Mouse (Mus musculus) heart, embryonic 14.5 days (tissue): ENCODE data around the gene Gdf9. TPM values are rescaled to one million over a fixed set of nuclear protein-coding genes. Genes with fewer than 3 reads are reported as not detected.
A peak's percentile ranks its signal among the peaks of the same experiment; 100 is the strongest.
"Not testable (repeated sequence)": the region's sequence is repeated elsewhere in the genome, so short reads cannot be mapped to it uniquely, and the experiment has no call there.

Source experiments
- ATAC-seq: fragments of 200-750 bp; cut with Nextera tagmentation; 2 replicates; pipeline ENCODE4 v1.8.0; 2017; ENCODE audit warnings: low read depth, moderate TSS enrichment; ENCODE audit not compliant: insufficient number of reproducible peaks, insufficient read depth, low FRiP score
- H3K27ac ChIP-seq, 2 experiments: fragments of 200-500 bp in 1 of 2; fragments of 300-500 bp in 1 of 2; sonication (generic) in 1 of 2; replicated peaks in 1 of 2; 2 replicates each; pipeline ENCODE4 v1.5.1; 2012 to 2014; ENCODE audit warnings: low read depth in 2 of 2, low read length in 2 of 2, control low read depth in 1 of 2, mild to moderate bottlenecking in 1 of 2, mixed read lengths in 1 of 2; ENCODE audit not compliant: control insufficient read depth in 1 of 2, insufficient read depth in 1 of 2
- H3K27me3 ChIP-seq: fragments of 300-500 bp; sonication (generic); 2 replicates; pipeline ENCODE4 v1.6.1; 2014; ENCODE audit warnings: mild to moderate bottlenecking, low read length, control low read depth; ENCODE audit not compliant: control insufficient read depth, insufficient read depth
- H3K36me3 ChIP-seq: fragments of 300-500 bp; sonication (generic); 2 replicates; pipeline ENCODE4 v1.6.1; 2014; ENCODE audit warnings: mild to moderate bottlenecking, control low read depth, low read length, mixed read lengths; ENCODE audit not compliant: control insufficient read depth, insufficient read depth
- H3K4me1 ChIP-seq, 2 experiments: fragments of 200-500 bp in 1 of 2; fragments of 300-500 bp in 1 of 2; sonication (generic) in 1 of 2; 2 replicates each; pipeline ENCODE4 v1.6.1; 2012 to 2014; ENCODE audit warnings: low read length in 2 of 2, control low read depth in 1 of 2, mixed read lengths in 1 of 2; ENCODE audit not compliant: control insufficient read depth in 2 of 2, insufficient read depth in 2 of 2
- H3K4me2 ChIP-seq: fragments of 300-500 bp; sonication (generic); 2 replicates; pipeline ENCODE4 v1.6.1; 2014; ENCODE audit warnings: mild to moderate bottlenecking, low read length
- H3K4me3 ChIP-seq, 2 experiments: fragments of 200-500 bp in 1 of 2; fragments of 300-500 bp in 1 of 2; sonication (generic) in 1 of 2; 2 replicates each; pipeline ENCODE4 v1.5.1; 2012 to 2014; ENCODE audit warnings: low read length in 2 of 2, mild to moderate bottlenecking in 2 of 2, control low read depth in 1 of 2, low read depth in 1 of 2, moderate library complexity in 1 of 2; ENCODE audit not compliant: control insufficient read depth in 1 of 2, insufficient read depth in 1 of 2
- H3K9ac ChIP-seq: fragments of 300-500 bp; sonication (generic); 2 replicates; pipeline ENCODE4 v1.6.1; 2014; ENCODE audit warnings: mild to moderate bottlenecking, low read length
- H3K9me3 ChIP-seq: fragments of 300-500 bp; sonication (generic); 2 replicates; pipeline ENCODE4 v1.6.1; 2016; ENCODE audit warnings: low read length, control low read depth; ENCODE audit not compliant: control insufficient read depth
- WGBS: fragments of 180-500 bp; shearing (Covaris S2); extraction: QIAGEN DNeasy Blood & Tissue Kit; methylation state at CpG from one replicate; pipeline ENCODE4 v1.1.7; 2014; 5-methylcytosine and 5-hydroxymethylcytosine counted together
- polyA plus RNA-seq: library from polyadenylated mRNA; unstranded; fragments of >200 nt; fragmentation: Nextera tagmentation; extraction: Ambion mirVana; gene quantifications from 2 replicates; pipeline ENCODE4 v1.2.1, GENCODE M21; 2014

Gene Gdf9
- polyA plus RNA-seq, 1 experiment from 2014 or later: 1.7 TPM

DNA sequence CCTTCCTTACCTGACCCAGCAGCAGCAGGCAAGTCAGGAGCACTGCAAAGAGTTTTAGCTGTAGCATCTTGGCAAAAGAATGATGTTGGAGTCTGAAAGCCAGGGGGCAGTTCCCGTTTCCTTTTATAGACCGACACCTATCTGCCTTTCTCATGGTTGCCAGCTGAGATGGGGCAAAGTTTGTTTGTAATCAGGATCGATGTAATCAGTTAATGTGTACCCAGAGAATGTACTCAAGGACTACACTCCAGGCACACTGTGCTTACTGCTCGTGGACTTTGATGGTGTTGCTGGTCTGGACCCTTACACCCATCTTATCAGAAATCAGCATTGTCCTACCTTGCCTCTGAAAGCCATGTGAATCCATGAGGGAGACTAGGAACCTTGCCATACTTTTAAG lies 7.8 kb upstream of the Gdf9 start, which contains the start of gene Leap2:
Gene Leap2 (minus strand): TSS at position 135 of the 400 bp plus-strand sequence.
- Histone ChIP-seq H3K9ac (no peak within 1 kb of the TSS), H3K27ac (no peak within 1 kb of the TSS), H3K27me3 (no peaks in the 10 kb centered on the region), H3K4me2 (no peak within 1 kb of the TSS), H3K36me3 (peaks cover 44% of the 10 kb centered on the region), H3K4me3 (no peak within 1 kb of the TSS), H3K4me1 (peaks cover 5 to 17% of the 10 kb centered on the region in 2 experiments; a peak in 3 of 4 replicates), H3K9me3 (no peaks in the 10 kb centered on the region)
- 62% methylated on average over 4 of the region's 4 CpGs for WGBS
- no peak for ATAC-seq

GRCm38 (mm10) chr11:53424826-53425225 lies 6.0 kb upstream of the Gdf9 start:
- H3K9me3 ChIP-seq: no peaks in the 10 kb centered on the region
- WGBS: 64% methylated on average over 2 of the region's 2 CpGs
- peak overlapping the region; percentile 10 to 24; a peak in 2 of 4 replicates for H3K27ac ChIP-seq
- peaks cover 38% of the 10 kb centered on the region for H3K36me3 ChIP-seq
- H3K4me2 ChIP-seq: no peak overlapping the region
- H3K27me3 ChIP-seq: no peaks in the 10 kb centered on the region
- ATAC-seq: no peak
- no peak overlapping the region for H3K4me3 ChIP-seq
- H3K9ac ChIP-seq: no peak overlapping the region; the same call in 1 of the 2 replicates
- peaks cover 5 to 23% of the 10 kb centered on the region in 2 experiments; a peak in 3 of 4 replicates for H3K4me1 ChIP-seq

GRCm38 (mm10) chr11:53425251-53425650 lies 5.6 kb upstream of the Gdf9 start:
- peaks cover 33% of the 10 kb centered on the region for H3K36me3 ChIP-seq
- no peak overlapping the region for H3K4me3 ChIP-seq
- WGBS: 28% methylated on average over 3 of the region's 3 CpGs
- ATAC-seq: no peak
- H3K9me3 ChIP-seq: no peaks in the 10 kb centered on the region
- H3K4me2 ChIP-seq: no peak overlapping the region
- H3K4me1 ChIP-seq: peaks cover 5 to 26% of the 10 kb centered on the region in 2 experiments; a peak in 3 of 4 replicates
- no peak overlapping the region; the same call in 1 of the 2 replicates for H3K9ac ChIP-seq
- no peaks in the 10 kb centered on the region for H3K27me3 ChIP-seq
- H3K27ac ChIP-seq: peak overlapping the region; percentile 10 to 24; a peak in 2 of 4 replicates

DNA sequence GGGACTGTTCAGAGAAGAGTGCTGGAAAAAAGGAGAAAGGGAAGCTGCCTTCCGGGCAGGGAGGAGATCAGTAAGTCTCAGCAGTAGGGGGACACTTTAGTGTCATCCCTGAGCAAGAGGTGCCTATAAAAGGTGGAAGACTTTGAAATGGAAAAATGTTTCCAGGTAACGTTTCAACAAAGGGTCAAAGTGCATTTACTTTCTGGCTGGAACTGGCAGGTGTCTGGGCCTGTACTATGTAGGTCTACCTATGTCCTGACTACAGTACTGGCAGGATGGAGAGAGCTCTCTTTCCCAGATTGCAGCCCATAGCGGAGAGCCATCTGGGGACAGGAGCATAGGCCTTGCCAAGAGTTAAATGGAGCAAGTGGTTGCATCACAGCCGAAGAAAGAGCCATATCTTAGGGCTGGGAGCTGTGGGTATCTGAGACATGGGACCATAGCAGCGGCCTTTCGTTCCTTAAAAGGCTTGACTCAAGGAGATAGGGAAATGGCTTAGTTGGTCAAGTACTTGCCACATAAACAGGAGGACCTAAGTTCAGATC lies 5.0 kb upstream of the Gdf9 start:
- WGBS: 78% methylated on average over 6 of the region's 6 CpGs
- Histone ChIP-seq H3K9ac (no peak overlapping the region), H3K27ac (peak overlapping the region in 1 of 2 experiments; percentile 10; a peak in 1 of 4 replicates), H3K4me1 (peaks cover 5 to 26% of the 10 kb centered on the region in 2 experiments; a peak in 3 of 4 replicates), H3K27me3 (no peaks in the 10 kb centered on the region), H3K36me3 (peaks cover 30% of the 10 kb centered on the region), H3K4me3 (no peak overlapping the region), H3K4me2 (no peak overlapping the region), H3K9me3 (no peaks in the 10 kb centered on the region)
- ATAC-seq: no peak

DNA sequence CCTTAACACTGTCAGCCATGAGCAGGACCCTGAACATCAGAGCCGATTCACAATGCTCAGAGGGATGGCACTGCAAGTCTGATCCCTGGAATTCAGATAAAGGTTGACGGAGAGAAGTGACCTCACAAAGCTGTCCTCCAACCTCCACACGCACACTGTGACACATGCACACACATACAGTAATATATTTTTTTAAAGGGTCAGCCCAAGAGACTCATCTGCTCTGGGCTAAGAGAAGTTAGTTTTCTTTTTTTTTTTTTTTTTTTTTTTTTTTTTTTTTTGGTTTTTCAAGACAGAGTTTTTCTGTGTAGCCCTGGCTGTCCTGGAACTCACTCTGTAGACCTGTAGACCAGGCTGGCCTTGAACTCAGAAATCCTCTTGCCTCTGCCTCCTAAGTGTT lies 3.9 kb upstream of the Gdf9 start:
- not testable (repeated sequence) for H3K9me3 ChIP-seq, H3K4me2 ChIP-seq, H3K27me3 ChIP-seq, H3K4me3 ChIP-seq, ATAC-seq, H3K9ac ChIP-seq
- peak overlapping the region; percentile 4 to 37; a peak in 1 of 4 replicates for H3K27ac ChIP-seq
- 34% methylated on average over 3 of the region's 3 CpGs for WGBS
- H3K36me3 ChIP-seq: peaks cover 20% of the 10 kb centered on the region
- peaks cover 7 to 31% of the 10 kb centered on the region in 2 experiments for H3K4me1 ChIP-seq

DNA sequence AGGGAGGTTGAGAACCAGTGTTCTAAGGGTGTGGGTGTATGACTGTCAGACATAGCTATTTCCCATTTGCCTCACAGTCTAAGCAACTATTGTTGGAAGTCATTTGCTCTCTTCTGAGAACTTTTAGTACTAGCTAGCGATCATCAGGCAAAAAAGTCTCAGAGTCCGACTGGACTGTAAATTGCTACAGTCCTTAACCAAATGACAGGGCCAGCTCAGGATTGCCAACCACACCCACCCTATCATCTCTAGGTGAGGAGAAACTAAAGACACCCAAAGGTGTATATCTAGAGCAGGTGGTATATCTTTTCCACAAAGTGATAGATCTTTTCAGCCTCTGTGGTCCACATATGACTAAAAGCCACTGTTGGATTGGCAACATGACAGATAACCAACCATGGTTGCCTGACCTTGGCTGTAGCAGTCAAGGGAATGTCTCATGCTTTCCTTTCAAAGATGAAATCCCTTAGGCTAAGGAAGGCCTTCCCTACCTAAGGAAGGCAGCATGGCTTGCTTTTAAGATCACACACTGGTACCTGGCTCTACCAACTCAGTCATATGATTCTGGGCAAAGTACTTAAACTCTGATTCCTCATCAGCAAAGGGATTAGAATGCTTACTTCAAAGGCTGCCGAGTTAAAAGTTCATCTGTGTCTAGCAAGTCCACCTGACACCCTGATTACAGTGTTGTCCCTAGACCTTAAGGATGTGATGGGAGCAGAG lies 2.7 kb upstream of the Gdf9 start:
- H3K4me3 ChIP-seq: no peak overlapping the region
- H3K27me3 ChIP-seq: no peaks in the 10 kb centered on the region
- no peak overlapping the region for H3K4me2 ChIP-seq
- H3K4me1 ChIP-seq: peaks cover 7 to 31% of the 10 kb centered on the region in 2 experiments
- no peak overlapping the region for H3K9ac ChIP-seq
- peaks cover 15% of the 10 kb centered on the region for H3K36me3 ChIP-seq
- 93% methylated on average over 3 of the region's 3 CpGs for WGBS
- H3K27ac ChIP-seq: no peak overlapping the region
- no peaks in the 10 kb centered on the region for H3K9me3 ChIP-seq
- ATAC-seq: no peak

- Histone ChIP-seq H3K27ac (no peak overlapping the region), H3K9me3 (no peaks in the 10 kb centered on the region), H3K36me3 (peaks cover 15% of the 10 kb centered on the region), H3K4me2 (no peak overlapping the region), H3K27me3 (no peaks in the 10 kb centered on the region), H3K9ac (no peak overlapping the region), H3K4me3 (no peak overlapping the region), H3K4me1 (peaks cover 7 to 31% of the 10 kb centered on the region in 2 experiments)
- WGBS: 96% methylated on average over 5 of the region's 5 CpGs
- ATAC-seq: no peak
These were observed 2.1 kb upstream of the Gdf9 start for GRCm38 (mm10) chr11:53428716-53429057.
